Mouse (Mus musculus): ENCODE data around the gene P4htm. TPM values are rescaled to one million over a fixed set of nuclear protein-coding genes. Genes with fewer than 3 reads are reported as not detected.

The P4htm gene
- polyA plus RNA-seq, 1 experiment, result 5.9 TPM

GRCm38 (mm10) chr9:108600011-108600410, 2.5 kb upstream of the P4htm start:
- WGBS, result 88% methylated on average over 2 of the region's 2 CpGs
- TF ChIP-seq CTCF (IDR thresholded peaks at IDR 0.05; ENCODE audit: extremely low read depth, insufficient read depth, insufficient read length, insufficient replicate concordance), result no peak
- TF ChIP-seq POLR2A (IDR thresholded peaks at IDR 0.05; ENCODE audit: low read depth, low read length), result no peak
- no peak for DNase-seq (ENCODE audit: low read depth in 1 of 2, low spot score in 2 of 2)

GRCm38 (mm10) chr9:108599021-108599566, 1.6 kb upstream of the P4htm start:
- H3K27ac ChIP-seq (ENCODE audit: insufficient read depth, low read length), result no peak overlapping the region
- WGBS, result 75% methylated on average over 4 of the region's 4 CpGs
- no peak overlapping the region for H3K4me3 ChIP-seq (ENCODE audit: extremely low read depth, insufficient read depth, insufficient read length)
- peaks cover 2% of the 10 kb centered on the region; the same call in 1 of the 2 replicates for H3K27me3 ChIP-seq (ENCODE audit: control insufficient read depth, insufficient read depth, low read length)
- TF ChIP-seq POLR2A (IDR thresholded peaks at IDR 0.05; ENCODE audit: low read depth, low read length) (no peak), CTCF (IDR thresholded peaks at IDR 0.05; ENCODE audit: extremely low read depth, insufficient read depth, insufficient read length, insufficient replicate concordance) (no peak)
- peaks cover 8% of the 10 kb centered on the region for H3K4me1 ChIP-seq (ENCODE audit: control insufficient read depth, insufficient read depth, insufficient read length)
- no peak for DNase-seq (ENCODE audit: low read depth in 1 of 2, low spot score in 2 of 2)
- H3K36me3 ChIP-seq (ENCODE audit: control insufficient read depth, insufficient read depth, low read length), result peaks cover 8% of the 10 kb centered on the region

More at GRCm38 (mm10) chr9:108600011-108600410, 2.5 kb upstream of the P4htm start:
- H3K4me3 ChIP-seq (ENCODE audit: extremely low read depth, insufficient read depth, insufficient read length), result no peak overlapping the region
- H3K36me3 ChIP-seq (ENCODE audit: control insufficient read depth, insufficient read depth, low read length), result peaks cover 14% of the 10 kb centered on the region
- H3K27ac ChIP-seq (ENCODE audit: insufficient read depth, low read length), result no peak overlapping the region
- H3K27me3 ChIP-seq (ENCODE audit: control insufficient read depth, insufficient read depth, low read length), result peaks cover 2% of the 10 kb centered on the region; the same call in 1 of the 2 replicates
- peaks cover 8% of the 10 kb centered on the region for H3K4me1 ChIP-seq (ENCODE audit: control insufficient read depth, insufficient read depth, insufficient read length)

DNA sequence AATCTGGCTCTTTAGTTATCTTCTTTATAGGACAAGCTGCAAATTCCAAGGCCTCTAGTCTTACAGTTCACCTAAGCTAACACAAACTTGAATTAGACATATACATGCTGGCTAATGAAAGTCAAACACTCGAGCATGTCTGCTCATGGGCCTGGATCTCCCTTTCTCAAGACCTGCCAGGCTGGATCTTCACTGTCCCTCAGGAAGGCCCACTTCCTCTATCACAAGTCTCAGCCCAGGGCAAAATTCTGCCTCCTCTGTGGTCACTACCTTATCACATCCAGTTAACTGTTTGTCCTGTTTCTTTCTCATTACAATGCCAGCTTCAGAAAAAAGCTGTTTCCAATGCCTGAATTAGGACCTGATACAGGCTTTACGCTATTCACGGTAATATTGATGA, 3.1 kb downstream of the P4htm start:
- no peak overlapping the region for H3K4me3 ChIP-seq (ENCODE audit: extremely low read depth, insufficient read depth, insufficient read length)
- TF ChIP-seq POLR2A (IDR thresholded peaks at IDR 0.05; ENCODE audit: low read depth, low read length), result no peak
- no peak for TF ChIP-seq CTCF (IDR thresholded peaks at IDR 0.05; ENCODE audit: extremely low read depth, insufficient read depth, insufficient read length, insufficient replicate concordance)
- H3K27ac ChIP-seq (ENCODE audit: insufficient read depth, low read length), result no peak overlapping the region
- no peaks in the 10 kb centered on the region for H3K36me3 ChIP-seq (ENCODE audit: control insufficient read depth, insufficient read depth, low read length)
- DNase-seq (ENCODE audit: low read depth in 1 of 2, low spot score in 2 of 2), result no peak
- 82% methylated on average over 3 of the region's 3 CpGs for WGBS
- peaks cover 2% of the 10 kb centered on the region; the same call in 1 of the 2 replicates for H3K27me3 ChIP-seq (ENCODE audit: control insufficient read depth, insufficient read depth, low read length)
- H3K4me1 ChIP-seq (ENCODE audit: control insufficient read depth, insufficient read depth, insufficient read length), result peaks cover 8% of the 10 kb centered on the region

DNA sequence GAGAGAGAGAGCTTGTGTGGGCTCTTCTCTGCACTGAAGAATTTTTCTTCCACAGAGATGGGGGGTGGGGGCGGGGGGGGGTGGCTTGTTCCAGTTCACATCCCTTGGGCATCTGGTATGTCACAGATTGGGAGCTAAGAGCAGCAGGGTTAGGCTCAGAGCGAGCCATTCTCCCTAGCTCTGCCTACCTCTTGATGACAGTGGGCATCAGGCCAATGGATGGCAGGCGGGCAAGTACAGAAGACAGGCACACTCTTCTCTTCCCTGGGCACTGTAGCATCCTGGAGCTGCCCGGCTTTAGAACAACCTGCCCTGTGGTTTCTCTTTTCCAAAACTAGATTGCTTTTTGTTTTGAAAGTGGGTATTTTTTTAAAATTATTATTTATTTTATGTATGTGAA, 6.0 kb downstream of the P4htm start:
- TF ChIP-seq POLR2A (IDR thresholded peaks at IDR 0.05; ENCODE audit: low read depth, low read length) (no peak), CTCF (IDR thresholded peaks at IDR 0.05; ENCODE audit: extremely low read depth, insufficient read depth, insufficient read length, insufficient replicate concordance) (no peak)
- Histone ChIP-seq H3K4me3 (ENCODE audit: extremely low read depth, insufficient read depth, insufficient read length) (no peak overlapping the region), H3K27me3 (ENCODE audit: control insufficient read depth, insufficient read depth, low read length) (no peaks in the 10 kb centered on the region), H3K27ac (ENCODE audit: insufficient read depth, low read length) (no peak overlapping the region), H3K4me1 (ENCODE audit: control insufficient read depth, insufficient read depth, insufficient read length) (no peaks in the 10 kb centered on the region), H3K36me3 (ENCODE audit: control insufficient read depth, insufficient read depth, low read length) (no peaks in the 10 kb centered on the region)
- 92% methylated on average over 4 of the region's 4 CpGs for WGBS
- DNase-seq (ENCODE audit: low read depth in 1 of 2, low spot score in 2 of 2), result no peak

DNA sequence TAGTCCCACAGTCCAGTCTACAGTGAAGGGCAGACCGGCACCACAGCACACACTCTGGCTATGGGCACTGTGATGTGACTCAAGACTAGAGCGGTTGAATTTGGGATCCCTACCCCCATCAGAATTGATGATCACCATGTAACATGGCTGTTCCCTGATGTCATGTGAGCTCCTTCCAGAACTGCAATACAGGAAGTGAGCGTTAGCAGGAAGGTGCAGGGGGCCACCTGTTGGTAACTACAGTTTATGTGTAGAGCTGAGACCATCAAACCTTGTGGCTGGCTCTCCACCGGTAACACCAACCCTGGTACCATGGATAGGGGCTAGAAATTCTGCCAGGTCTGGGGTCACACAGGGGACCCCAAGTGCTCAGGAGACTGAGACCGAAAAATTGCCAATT, 8.2 kb downstream of the P4htm start:
- no peaks in the 10 kb centered on the region for H3K27me3 ChIP-seq (ENCODE audit: control insufficient read depth, insufficient read depth, low read length)
- no peak for DNase-seq (ENCODE audit: low read depth in 1 of 2, low spot score in 2 of 2)

DNA sequence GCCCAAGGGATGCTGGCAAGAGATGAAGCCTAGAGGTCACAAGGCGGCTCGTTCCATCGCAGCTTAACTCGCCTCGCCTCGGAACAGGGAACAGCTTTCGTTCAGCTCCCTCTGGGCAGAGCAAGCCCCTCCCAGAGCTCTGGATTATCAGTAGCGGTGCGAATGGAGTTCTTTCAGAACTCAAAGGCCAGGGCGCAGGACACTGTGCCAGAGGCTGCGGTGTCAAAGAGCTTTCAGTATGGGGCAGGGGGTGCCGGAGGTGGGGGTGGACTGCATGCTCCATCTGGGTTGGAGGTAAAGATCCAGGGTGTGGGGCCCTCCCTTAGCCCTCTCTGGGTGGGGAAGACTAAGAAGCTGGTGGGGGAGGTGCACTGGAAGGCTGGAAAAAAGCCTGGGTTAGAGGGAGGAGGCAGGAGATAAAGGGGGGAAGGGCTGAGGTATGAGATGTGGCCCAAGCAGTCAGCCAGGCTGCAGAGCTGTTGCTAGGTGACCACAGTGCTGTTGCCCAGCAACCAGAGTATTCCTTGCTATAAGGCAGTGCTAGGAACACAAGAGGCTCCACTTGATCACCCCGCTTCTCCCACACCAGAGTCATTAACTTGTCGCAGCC, 9.8 kb downstream of the P4htm start:
- H3K4me1 ChIP-seq (ENCODE audit: control insufficient read depth, insufficient read depth, insufficient read length), result no peaks in the 10 kb centered on the region
- no peak overlapping the region for H3K27ac ChIP-seq (ENCODE audit: insufficient read depth, low read length)
- TF ChIP-seq CTCF (IDR thresholded peaks at IDR 0.05; ENCODE audit: extremely low read depth, insufficient read depth, insufficient read length, insufficient replicate concordance), result no peak
- no peak for TF ChIP-seq POLR2A (IDR thresholded peaks at IDR 0.05; ENCODE audit: low read depth, low read length)
- no peak overlapping the region for H3K4me3 ChIP-seq (ENCODE audit: extremely low read depth, insufficient read depth, insufficient read length)
- no peaks in the 10 kb centered on the region for H3K27me3 ChIP-seq (ENCODE audit: control insufficient read depth, insufficient read depth, low read length)
- no peak for DNase-seq (ENCODE audit: low read depth in 1 of 2, low spot score in 2 of 2)
- 90% methylated on average over 14 of the region's 14 CpGs for WGBS
- no peaks in the 10 kb centered on the region for H3K36me3 ChIP-seq (ENCODE audit: control insufficient read depth, insufficient read depth, low read length)

More for the DNA sequence above, 8.2 kb downstream of the P4htm start:
- TF ChIP-seq POLR2A (IDR thresholded peaks at IDR 0.05; ENCODE audit: low read depth, low read length) (no peak), CTCF (IDR thresholded peaks at IDR 0.05; ENCODE audit: extremely low read depth, insufficient read depth, insufficient read length, insufficient replicate concordance) (no peak)
- no peak overlapping the region for H3K4me3 ChIP-seq (ENCODE audit: extremely low read depth, insufficient read depth, insufficient read length)
- 69% methylated on average over 5 of the region's 5 CpGs for WGBS
- no peaks in the 10 kb centered on the region for H3K4me1 ChIP-seq (ENCODE audit: control insufficient read depth, insufficient read depth, insufficient read length)
- H3K27ac ChIP-seq (ENCODE audit: insufficient read depth, low read length), result no peak overlapping the region
- H3K36me3 ChIP-seq (ENCODE audit: control insufficient read depth, insufficient read depth, low read length), result no peaks in the 10 kb centered on the region

DNA sequence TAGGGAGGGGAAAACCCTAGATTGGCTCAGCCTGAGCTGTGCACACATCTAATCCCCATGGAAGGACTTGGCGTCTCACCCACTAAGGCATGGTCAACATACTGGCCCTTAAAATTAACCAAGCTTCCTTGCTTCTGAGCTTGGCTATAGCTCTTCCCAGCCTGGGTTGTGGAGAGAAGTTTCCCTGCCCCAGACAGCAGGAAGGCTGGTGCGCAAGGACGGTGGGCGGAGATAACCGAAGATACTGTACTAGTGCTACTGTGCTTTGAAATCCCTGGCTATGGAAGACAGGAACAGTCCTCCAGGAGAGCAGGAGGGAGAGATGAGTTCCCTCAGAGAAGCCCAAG, 18.1 kb downstream of the P4htm start:
- no peaks in the 10 kb centered on the region for H3K27me3 ChIP-seq (ENCODE audit: control insufficient read depth, insufficient read depth, low read length)
- no peak for DNase-seq (ENCODE audit: low read depth in 1 of 2, low spot score in 2 of 2)
- peaks cover 3% of the 10 kb centered on the region; the same call in 1 of the 2 replicates for H3K4me1 ChIP-seq (ENCODE audit: control insufficient read depth, insufficient read depth, insufficient read length)
- H3K27ac ChIP-seq (ENCODE audit: insufficient read depth, low read length), result no peak overlapping the region
- no peak overlapping the region for H3K4me3 ChIP-seq (ENCODE audit: extremely low read depth, insufficient read depth, insufficient read length)
- 76% methylated on average over 5 of the region's 5 CpGs for WGBS
- TF ChIP-seq POLR2A (IDR thresholded peaks at IDR 0.05; ENCODE audit: low read depth, low read length), result no peak
- no peak for TF ChIP-seq CTCF (IDR thresholded peaks at IDR 0.05; ENCODE audit: extremely low read depth, insufficient read depth, insufficient read length, insufficient replicate concordance)
- peaks cover 4% of the 10 kb centered on the region; the same call in 1 of the 2 replicates for H3K36me3 ChIP-seq (ENCODE audit: control insufficient read depth, insufficient read depth, low read length)
